Mouse (Mus musculus) heart, postnatal 0 days (tissue): ENCODE data around the gene Robo1. TPM values are rescaled to one million over a fixed set of nuclear protein-coding genes. Genes with fewer than 3 reads are reported as not detected.

Experiments
- ATAC-seq: fragments of 200-750 bp; cut with Nextera tagmentation; 2 replicates; pipeline ENCODE4 v1.8.0; 2017; ENCODE audit warnings: low read depth, moderate number of reproducible peaks, moderate library complexity; ENCODE audit not compliant: insufficient read depth
- DNase-seq: peaks from one replicate; pipeline ENCODE4 v3.0.0-alpha.2; 2016; ENCODE audit warnings: low spot score
- H3K27ac ChIP-seq: fragments of 300-500 bp; sonication (generic); 2 replicates; pipeline ENCODE4 v1.5.1; 2014; ENCODE audit warnings: low read depth, mild to moderate bottlenecking
- H3K27me3 ChIP-seq: fragments of 300-500 bp; sonication (generic); 2 replicates; pipeline ENCODE4 v1.6.1; 2014; ENCODE audit warnings: low read length, mixed read lengths; ENCODE audit not compliant: control insufficient read depth, insufficient read depth
- H3K36me3 ChIP-seq: fragments of 300-500 bp; sonication (generic); replicated peaks from 2 replicates; pipeline ENCODE4 v1.6.1; 2014; ENCODE audit warnings: low read length, mixed read lengths; ENCODE audit not compliant: control insufficient read depth, insufficient read depth
- H3K4me1 ChIP-seq: fragments of 300-500 bp; sonication (generic); 2 replicates; pipeline ENCODE4 v1.6.1; 2014; ENCODE audit warnings: antibody characterized with exemption; ENCODE audit not compliant: control insufficient read depth, insufficient read depth
- H3K4me2 ChIP-seq: fragments of 300-500 bp; sonication (generic); 2 replicates; pipeline ENCODE4 v1.6.1; 2014; ENCODE audit warnings: low read depth, mild to moderate bottlenecking, low read length, moderate library complexity
- H3K4me3 ChIP-seq: fragments of 300-500 bp; sonication (generic); 2 replicates; pipeline ENCODE4 v1.5.1; 2014; ENCODE audit warnings: low read depth, low read length
- H3K9ac ChIP-seq: fragments of 300-500 bp; sonication (generic); replicated peaks from 2 replicates; pipeline ENCODE4 v1.6.1; 2014; ENCODE audit warnings: low read depth, low read length, mixed read lengths
- H3K9me3 ChIP-seq: fragments of 300-500 bp; sonication (generic); replicated peaks from 2 replicates; pipeline ENCODE4 v1.6.1; 2016; ENCODE audit warnings: low read length; ENCODE audit not compliant: control insufficient read depth
- CTCF ChIP-seq: IDR thresholded peaks from 2 replicates; pipeline ENCODE4 v1.5.1; 2016; ENCODE audit warnings: antibody characterized with exemption, control low read depth, low read depth
- EP300 ChIP-seq: IDR thresholded peaks from 2 replicates; pipeline ENCODE4 v1.6.1; 2016; ENCODE audit warnings: antibody characterized with exemption, low read depth
- WGBS: fragments of 180-500 bp; shearing (Covaris S2); extraction: QIAGEN DNeasy Blood & Tissue Kit; methylation state at CpG from one replicate; pipeline ENCODE4 v1.1.7; 2014; 5-methylcytosine and 5-hydroxymethylcytosine counted together
- polyA plus RNA-seq: library from polyadenylated mRNA; unstranded; fragments of >200 nt; fragmentation: Nextera tagmentation; extraction: Ambion mirVana; gene quantifications from 2 replicates; pipeline ENCODE4 v1.2.1, GENCODE M21; 2015
- total RNA-seq: library from RNA; depleted of rRNA; stranded (reverse); fragments of >200 nt; gene quantifications from 2 replicates; pipeline ENCODE4 v1.2.3, GENCODE M21; 2014; ENCODE audit warnings: low replicate concordance

The Robo1 gene
- total and polyA plus RNA-seq, 2 experiments from 2014 or later = 2.8 to 4.0 TPM

- WGBS = 45% methylated on average over 12 of the region's 12 CpGs
- Histone ChIP-seq H3K27me3 (no peaks in the 10 kb centered on the region), H3K36me3 (no peaks in the 10 kb centered on the region), H3K4me3 (no peak overlapping the region), H3K4me2 (no peak overlapping the region), H3K9ac (no peak overlapping the region), H3K27ac (no peak overlapping the region), H3K4me1 (no peaks in the 10 kb centered on the region), H3K9me3 (no peaks in the 10 kb centered on the region)
- ATAC-seq (no peak), DNase-seq (no peak)
- TF ChIP-seq EP300 = no peak
- no peak for TF ChIP-seq CTCF
Observed at GRCm38 (mm10) chr16:72699238-72700006, 391.3 kb downstream of the Robo1 start.

GRCm38 (mm10) chr16:72700297-72700696 lies 392.2 kb downstream of the Robo1 start:
- TF ChIP-seq CTCF = no peak
- TF ChIP-seq EP300 = no peak
- no peak overlapping the region for H3K9ac ChIP-seq
- 87% methylated on average over 11 of the region's 11 CpGs for WGBS
- ATAC-seq (no peak), DNase-seq (no peak)
- no peaks in the 10 kb centered on the region for H3K36me3 ChIP-seq
- no peaks in the 10 kb centered on the region for H3K9me3 ChIP-seq
- H3K27ac ChIP-seq = no peak overlapping the region
- no peak overlapping the region for H3K4me2 ChIP-seq
- no peaks in the 10 kb centered on the region for H3K4me1 ChIP-seq
- no peak overlapping the region for H3K4me3 ChIP-seq
- H3K27me3 ChIP-seq = no peaks in the 10 kb centered on the region

GRCm38 (mm10) chr16:72703486-72703885 lies 395.4 kb downstream of the Robo1 start:
- Histone ChIP-seq H3K9ac (no peak overlapping the region), H3K27me3 (no peaks in the 10 kb centered on the region), H3K36me3 (no peaks in the 10 kb centered on the region), H3K4me1 (no peaks in the 10 kb centered on the region), H3K4me3 (no peak overlapping the region), H3K4me2 (no peak overlapping the region), H3K9me3 (no peaks in the 10 kb centered on the region), H3K27ac (no peak overlapping the region)
- WGBS = 79% methylated on average over 6 of the region's 6 CpGs
- no peak for ATAC-seq
- DNase-seq = no peak
- TF ChIP-seq EP300 (no peak), CTCF (no peak)

GRCm38 (mm10) chr16:72705851-72706250 lies 397.7 kb downstream of the Robo1 start:
- H3K9me3 ChIP-seq = no peaks in the 10 kb centered on the region
- ATAC-seq (no peak), DNase-seq (no peak)
- H3K4me3 ChIP-seq = no peak overlapping the region
- no peaks in the 10 kb centered on the region for H3K4me1 ChIP-seq
- H3K4me2 ChIP-seq = no peak overlapping the region
- no peak for TF ChIP-seq EP300
- no peak for TF ChIP-seq CTCF
- H3K27ac ChIP-seq = no peak overlapping the region
- no peak overlapping the region for H3K9ac ChIP-seq
- H3K27me3 ChIP-seq = no peaks in the 10 kb centered on the region
- WGBS = 72% methylated on average over 5 of the region's 5 CpGs
- H3K36me3 ChIP-seq = no peaks in the 10 kb centered on the region

- H3K4me1 ChIP-seq = no peaks in the 10 kb centered on the region
- H3K9me3 ChIP-seq = no peaks in the 10 kb centered on the region
- no peak overlapping the region for H3K9ac ChIP-seq
- ATAC-seq (no peak), DNase-seq (no peak)
- no peaks in the 10 kb centered on the region for H3K36me3 ChIP-seq
- 76% methylated on average over 2 of the region's 2 CpGs for WGBS
- no peaks in the 10 kb centered on the region for H3K27me3 ChIP-seq
- no peak overlapping the region for H3K27ac ChIP-seq
- H3K4me2 ChIP-seq = no peak overlapping the region
- TF ChIP-seq EP300 = no peak
- TF ChIP-seq CTCF = no peak
- H3K4me3 ChIP-seq = no peak overlapping the region
Observed at GRCm38 (mm10) chr16:72708526-72708925, 400.4 kb downstream of the Robo1 start.
